Mouse (Mus musculus) erythroid progenitor cell, adult 5-6 weeks (primary cell): ENCODE results near the gene Tchhl1. TPM values are rescaled to one million over a fixed set of nuclear protein-coding genes. Genes with fewer than 3 reads are reported as not detected.

ENCODE experiments used
- ATAC-seq: replicated peaks from 2 replicates; pipeline ENCODE4 v1.8.0; 2016; ENCODE audit warnings: moderate number of reproducible peaks, mild to moderate bottlenecking, moderate TSS enrichment, inconsistent platforms; ENCODE audit not compliant: poor library complexity, low FRiP score, severe bottlenecking
- total RNA-seq, 2 experiments: library from RNA; stranded (forward) in 1 of 2; stranded (reverse) in 1 of 2; fragments of 150-400 nt in 1 of 2; fragments of 186-747, 209-891 nt in 1 of 2; gene quantifications; 2 replicates each; pipeline versions ENCODE4 v1.2.3 to v1.2.4; 2015 to 2017; ENCODE audit warnings: low replicate concordance in 2 of 2

Gene Tchhl1
- total RNA-seq, 2 experiments from 2014 or later, result not detected

GRCm38 (mm10) chr3:93497131-93497530, 28.6 kb downstream of the Tchhl1 start:
- ATAC-seq, result no peak

DNA sequence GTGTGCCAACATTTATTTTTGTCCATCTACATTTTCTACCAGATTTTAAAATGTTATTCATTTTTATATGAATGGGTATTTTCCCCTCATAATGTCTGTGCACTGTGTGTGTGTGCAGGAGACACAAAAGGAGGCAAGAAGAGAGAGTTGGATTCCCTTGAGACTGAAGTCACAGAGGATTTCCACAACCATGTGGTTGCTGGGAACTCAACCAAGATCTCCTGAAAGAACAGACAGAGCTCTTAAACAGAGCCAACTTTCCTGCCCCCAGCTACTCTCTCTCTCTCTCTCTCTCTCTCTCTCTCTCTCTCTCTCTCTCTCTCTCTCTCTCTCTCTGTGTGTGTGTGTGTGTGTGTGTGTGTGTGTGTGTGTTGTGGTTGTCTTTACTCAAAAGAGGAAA, 30.6 kb downstream of the Tchhl1 start:
- no peak for ATAC-seq

- no peak for ATAC-seq
These were observed 36.1 kb downstream of the Tchhl1 start for GRCm38 (mm10) chr3:93504536-93505189.

- ATAC-seq, result no peak
These were observed 37.7 kb downstream of the Tchhl1 start for GRCm38 (mm10) chr3:93505960-93506863.

DNA sequence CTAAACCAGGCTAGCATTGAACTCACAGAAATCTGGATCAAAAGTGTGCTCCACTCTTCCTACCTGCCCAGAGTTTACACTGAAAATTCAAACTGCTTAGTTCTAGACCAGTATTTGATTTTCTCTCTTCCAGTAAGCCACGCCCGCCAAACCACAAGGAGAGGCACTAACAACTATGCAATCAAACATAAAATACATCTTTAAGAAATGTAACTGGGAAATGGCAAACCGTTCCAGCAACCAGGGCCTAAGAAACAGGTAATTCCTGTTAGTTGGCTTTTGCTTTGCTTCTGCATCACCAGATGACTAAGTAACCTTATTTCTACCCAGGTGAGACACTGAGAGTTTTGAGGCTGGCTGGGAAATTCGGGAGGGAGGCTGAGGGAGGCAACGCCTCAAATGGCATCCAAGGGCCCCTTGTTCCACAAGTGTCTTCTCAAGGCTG, 38.3 kb downstream of the Tchhl1 start:
- ATAC-seq, result no peak

DNA sequence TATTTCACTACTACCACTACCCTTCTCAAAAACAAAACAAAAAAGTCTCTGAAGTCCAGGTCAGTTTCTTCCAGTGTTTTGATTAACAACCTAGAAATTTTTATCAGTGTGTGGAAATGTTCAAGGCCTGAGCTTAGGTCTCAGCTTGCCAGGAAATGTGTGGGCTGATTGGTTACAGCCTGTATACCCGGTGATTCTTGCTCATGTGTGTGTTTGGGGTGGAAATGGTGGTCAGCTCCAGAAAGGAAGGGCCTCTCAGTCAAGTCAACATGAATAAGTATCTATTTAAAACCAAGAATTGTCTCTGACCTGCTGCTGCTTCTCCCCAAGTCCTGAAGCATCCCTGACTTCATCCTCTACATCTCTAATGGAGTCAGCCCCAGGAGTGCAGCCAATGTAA, 40.7 kb downstream of the Tchhl1 start:
- ATAC-seq, result no peak

DNA sequence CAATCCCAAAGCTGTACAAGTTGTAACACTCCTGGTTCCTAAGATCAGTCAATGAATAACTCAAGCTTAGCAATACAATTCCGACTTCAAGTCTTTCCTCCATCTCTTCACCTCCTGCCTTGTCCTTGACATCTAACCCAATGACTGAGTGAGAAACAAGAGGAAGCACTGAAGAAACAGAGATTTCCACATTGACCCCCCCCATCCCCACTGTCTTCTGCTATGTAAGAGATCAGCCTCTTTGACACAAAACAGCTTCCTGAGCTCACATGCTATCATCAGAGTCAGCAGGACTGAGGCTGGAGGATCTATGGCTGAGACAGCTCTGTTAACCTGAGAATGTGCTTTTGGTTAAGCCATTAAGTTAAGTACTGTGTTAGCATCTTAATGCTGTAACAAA, 42.5 kb downstream of the Tchhl1 start:
- ATAC-seq, result no peak

- no peak for ATAC-seq
These were observed 43.2 kb downstream of the Tchhl1 start for GRCm38 (mm10) chr3:93511801-93512200.

GRCm38 (mm10) chr3:93512386-93513101, 44.0 kb downstream of the Tchhl1 start:
- ATAC-seq, result no peak

GRCm38 (mm10) chr3:93514628-93515027, 46.1 kb downstream of the Tchhl1 start:
- ATAC-seq, result no peak

DNA sequence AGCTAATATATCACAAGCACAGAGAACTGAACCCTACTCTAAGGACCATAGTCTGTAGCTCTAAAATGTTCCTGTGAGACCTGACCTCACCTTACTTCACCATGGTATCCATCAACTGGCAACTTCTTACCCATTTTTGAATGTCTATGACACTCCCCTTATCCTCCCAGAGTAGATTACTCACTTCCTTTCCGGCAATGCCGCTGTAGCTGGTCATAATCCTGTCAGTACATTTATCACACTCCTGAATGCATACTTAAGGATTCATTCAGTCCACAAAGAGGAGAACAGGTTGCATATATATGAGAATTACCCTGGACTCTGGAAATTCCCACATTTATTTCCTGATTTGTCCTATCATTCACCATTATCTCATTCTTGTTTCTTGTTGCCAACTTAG, 48.8 kb downstream of the Tchhl1 start:
- ATAC-seq, result no peak

DNA sequence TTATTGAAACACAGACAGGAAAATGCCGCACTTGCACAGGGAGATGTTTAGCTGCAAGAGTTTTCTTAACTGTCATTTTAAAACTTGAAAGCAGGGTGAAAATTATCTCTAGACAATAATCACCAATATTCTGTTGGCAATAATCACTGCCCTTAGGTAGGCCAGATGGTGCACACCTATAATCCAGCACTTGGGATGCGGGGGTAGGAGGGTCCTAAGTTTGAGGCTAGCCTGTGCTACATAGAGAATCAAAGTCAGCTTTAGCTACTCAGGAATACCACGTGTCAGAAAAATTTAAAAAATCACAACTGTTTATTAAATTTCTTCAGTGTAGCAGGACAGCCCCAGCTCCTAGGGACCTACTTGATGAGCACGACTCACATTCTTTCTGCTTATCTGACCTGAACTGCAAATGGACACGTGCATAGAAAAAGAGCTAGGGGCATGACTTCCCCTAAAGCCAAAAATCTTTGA, 51.3 kb downstream of the Tchhl1 start:
- ATAC-seq, result no peak

DNA sequence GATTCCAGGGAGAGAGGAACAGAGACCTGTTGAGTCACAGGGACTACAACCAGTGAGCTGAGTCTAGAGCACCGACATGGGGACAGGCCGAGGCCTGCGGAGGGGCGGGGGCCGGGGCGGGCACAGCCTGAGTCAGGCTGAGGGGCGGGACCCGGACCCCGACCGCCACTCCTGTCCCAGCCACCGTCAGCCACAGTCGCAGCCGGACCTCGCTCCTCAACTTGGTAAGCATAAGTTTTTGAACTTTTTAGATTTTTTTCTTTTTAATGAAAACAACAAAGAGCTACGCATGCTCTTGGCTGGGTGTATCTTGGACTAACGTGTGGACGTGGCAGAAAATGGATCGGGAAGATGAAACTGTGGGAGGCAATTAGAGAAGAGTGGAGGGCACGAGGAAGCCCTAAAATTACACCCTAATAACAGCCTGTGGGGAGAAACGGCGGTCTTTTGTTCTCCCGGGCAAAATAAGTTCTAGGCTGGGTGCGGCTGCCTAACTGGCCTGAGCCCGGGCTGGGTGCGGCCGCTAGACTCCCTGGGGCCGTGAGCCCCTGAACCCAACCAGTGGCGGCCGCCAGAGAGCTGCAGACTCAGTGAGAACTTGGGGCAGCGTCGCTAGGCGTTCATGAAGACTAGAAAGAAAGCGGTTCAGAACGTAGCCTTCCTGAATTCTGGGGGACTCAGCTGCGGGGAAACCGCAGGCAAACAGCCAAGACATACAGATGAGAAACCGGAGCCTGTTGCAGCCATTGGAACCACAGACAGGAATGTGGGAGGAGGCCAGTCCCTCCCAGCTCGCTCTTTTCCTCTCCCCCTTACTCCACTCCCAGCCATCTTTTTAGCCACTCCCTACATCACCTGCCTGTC, 52.0 kb downstream of the Tchhl1 start, which contains the start of gene S100a11:
S100a11 (plus strand) TSS at position 159 of the 864 bp plus-strand sequence.
- no peak for ATAC-seq

Other genes with a start within 250 kb of the Tchhl1 start
- gene Flg, start 195.2 kb upstream of the Tchhl1 start, total RNA-seq (2015; ENCODE audit: low replicate concordance), result not detected in 2 replicates
- not detected in 2 replicates for gene Flg, start 195.2 kb upstream of the Tchhl1 start, total RNA-seq (2017; ENCODE audit: low replicate concordance)
- gene Hrnr, start 149.0 kb upstream of the Tchhl1 start, total RNA-seq (2015; ENCODE audit: low replicate concordance), result not detected in 2 replicates
- gene Hrnr, start 149.0 kb upstream of the Tchhl1 start, total RNA-seq (2017; ENCODE audit: low replicate concordance), result not detected in 2 replicates
- not detected in 2 replicates for gene Rptn, start 75.1 kb upstream of the Tchhl1 start, total RNA-seq (2015; ENCODE audit: low replicate concordance)
- not detected in 2 replicates for gene Rptn, start 75.1 kb upstream of the Tchhl1 start, total RNA-seq (2017; ENCODE audit: low replicate concordance)
- gene Tchh, start 26.4 kb upstream of the Tchhl1 start, total RNA-seq (2015; ENCODE audit: low replicate concordance), result not detected in 2 replicates
- 0.26 TPM in 1 of 2 replicates, not detected in the other for gene Tchh, start 26.4 kb upstream of the Tchhl1 start, total RNA-seq (2017; ENCODE audit: low replicate concordance)
- 477 and 485 TPM in 2 replicates for gene S100a11, start 51.7 kb downstream of the Tchhl1 start, total RNA-seq (2015; ENCODE audit: low replicate concordance)
- gene S100a11, start 51.7 kb downstream of the Tchhl1 start, total RNA-seq (2017; ENCODE audit: low replicate concordance), result 7.3 and 30.8 TPM in 2 replicates
- 41.1 and 59.5 TPM in 2 replicates for gene S100a10, start 86.3 kb downstream of the Tchhl1 start, total RNA-seq (2015; ENCODE audit: low replicate concordance)
- 48.9 and 71.8 TPM in 2 replicates for gene S100a10, start 86.3 kb downstream of the Tchhl1 start, total RNA-seq (2017; ENCODE audit: low replicate concordance)
- gene Tdpoz2, start 183.9 kb downstream of the Tchhl1 start, total RNA-seq (2015; ENCODE audit: low replicate concordance), result not detected in 2 replicates
- gene Tdpoz2, start 183.9 kb downstream of the Tchhl1 start, total RNA-seq (2017; ENCODE audit: low replicate concordance), result not detected in 2 replicates
- gene Tdpoz1, start 207.6 kb downstream of the Tchhl1 start, total RNA-seq (2015; ENCODE audit: low replicate concordance), result not detected in 2 replicates
- gene Tdpoz1, start 207.6 kb downstream of the Tchhl1 start, total RNA-seq (2017; ENCODE audit: low replicate concordance), result not detected in 2 replicates
- not detected in 2 replicates for gene Gm37596, start 224.3 kb downstream of the Tchhl1 start, total RNA-seq (2015; ENCODE audit: low replicate concordance)
- gene Gm37596, start 224.3 kb downstream of the Tchhl1 start, total RNA-seq (2017; ENCODE audit: low replicate concordance), result not detected in 2 replicates